Mouse (Mus musculus) right cerebral cortex, postnatal 14 days (tissue): ENCODE data around the gene Hfe.
"Not testable (repeated sequence)": the region's sequence is repeated elsewhere in the genome, so short reads cannot be mapped to it uniquely, and the experiment has no call there.

Source experiments
- DNase-seq: peaks from one replicate; pipeline ENCODE4 v3.0.0; 2022

Hfe gene

DNA sequence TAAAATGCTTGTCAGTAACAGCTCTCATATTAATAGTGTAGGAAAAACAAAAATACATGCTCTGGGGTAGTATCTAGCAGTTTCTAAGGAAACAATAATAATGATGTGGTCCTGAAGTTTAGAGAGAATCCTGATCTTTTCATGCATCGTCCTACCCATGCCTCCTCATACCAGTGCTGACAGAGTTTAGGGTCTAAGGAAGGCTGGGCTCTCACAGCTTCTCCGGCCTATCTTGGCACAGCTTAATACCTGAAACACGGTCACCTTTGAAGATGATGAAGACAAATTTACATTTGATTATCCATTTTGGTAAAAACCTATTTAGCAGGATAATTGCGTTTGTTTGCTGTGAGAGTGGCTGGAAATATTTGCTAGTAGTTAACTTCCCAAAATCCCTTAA, 33.3 kb upstream of the Hfe start:
- DNase-seq: no peak

GRCm38 (mm10) chr13:23743215-23743614, 32.6 kb upstream of the Hfe start:
- no peak for DNase-seq

- DNase-seq: no peak
Observed at GRCm38 (mm10) chr13:23742007-23742406, 31.4 kb upstream of the Hfe start.

DNA sequence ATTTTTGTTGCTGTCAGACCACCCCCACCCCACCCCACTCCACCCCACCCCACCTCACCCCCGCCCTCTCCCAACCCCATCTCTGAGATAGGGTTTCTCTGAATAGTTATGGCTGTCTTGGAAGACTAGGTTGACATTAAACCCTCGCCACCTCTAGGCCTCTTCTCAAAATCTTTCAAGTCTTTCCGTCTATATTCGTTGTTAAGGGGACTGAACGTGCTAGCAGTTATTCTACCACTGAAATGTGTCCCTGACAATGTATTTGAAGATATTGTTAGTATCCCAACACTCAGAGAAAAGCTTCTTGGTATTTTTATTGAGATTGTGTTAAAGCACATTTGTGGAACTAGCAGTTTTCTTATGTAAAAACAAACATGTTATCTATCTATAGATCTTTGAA, 30.3 kb upstream of the Hfe start:
- no peak for DNase-seq

DNA sequence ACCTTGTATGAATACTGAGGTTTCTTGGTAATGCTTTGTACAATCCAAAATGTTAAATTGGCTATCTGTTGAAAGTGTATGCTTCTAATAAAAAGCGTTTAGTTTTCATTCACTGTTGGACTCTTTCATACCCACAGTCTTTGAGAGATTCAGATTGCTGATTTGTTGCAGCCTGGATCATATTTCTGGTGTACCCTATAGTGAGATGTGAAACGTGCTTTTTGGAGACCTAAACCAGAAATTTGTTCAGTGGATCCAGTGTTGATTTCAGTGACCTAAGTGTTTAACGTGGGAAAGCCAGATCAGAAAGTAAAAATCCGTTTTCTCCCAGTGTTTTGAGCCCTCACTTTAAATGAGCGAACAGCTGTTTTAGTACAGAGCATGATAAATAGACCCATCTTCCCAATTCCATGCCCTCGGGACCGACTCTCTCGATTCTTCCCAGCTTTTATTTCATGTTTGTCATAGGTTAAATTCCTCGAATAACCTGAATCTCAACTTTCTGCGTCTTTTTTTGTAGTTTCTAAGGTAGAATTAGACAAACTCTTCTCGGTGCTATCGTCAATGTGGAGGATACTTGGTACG, 29.7 kb upstream of the Hfe start:
- DNase-seq: no peak

DNA sequence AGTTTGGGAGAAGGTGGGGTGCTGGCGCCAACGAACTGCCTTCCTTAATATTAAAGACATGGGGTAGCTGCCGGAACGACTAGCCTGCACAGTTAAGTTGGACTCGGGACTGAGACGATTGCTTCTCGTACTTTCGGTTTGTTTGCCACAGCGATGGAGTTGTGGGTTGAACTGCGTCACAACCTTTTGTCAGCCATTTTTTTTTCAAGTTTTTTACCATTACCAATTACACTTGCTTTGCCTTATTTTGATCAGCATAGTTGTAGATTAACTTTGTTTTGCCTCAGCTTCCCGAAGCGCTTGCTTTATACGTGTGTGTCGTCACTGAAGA, 29.2 kb upstream of the Hfe start:
- DNase-seq: no peak

DNA sequence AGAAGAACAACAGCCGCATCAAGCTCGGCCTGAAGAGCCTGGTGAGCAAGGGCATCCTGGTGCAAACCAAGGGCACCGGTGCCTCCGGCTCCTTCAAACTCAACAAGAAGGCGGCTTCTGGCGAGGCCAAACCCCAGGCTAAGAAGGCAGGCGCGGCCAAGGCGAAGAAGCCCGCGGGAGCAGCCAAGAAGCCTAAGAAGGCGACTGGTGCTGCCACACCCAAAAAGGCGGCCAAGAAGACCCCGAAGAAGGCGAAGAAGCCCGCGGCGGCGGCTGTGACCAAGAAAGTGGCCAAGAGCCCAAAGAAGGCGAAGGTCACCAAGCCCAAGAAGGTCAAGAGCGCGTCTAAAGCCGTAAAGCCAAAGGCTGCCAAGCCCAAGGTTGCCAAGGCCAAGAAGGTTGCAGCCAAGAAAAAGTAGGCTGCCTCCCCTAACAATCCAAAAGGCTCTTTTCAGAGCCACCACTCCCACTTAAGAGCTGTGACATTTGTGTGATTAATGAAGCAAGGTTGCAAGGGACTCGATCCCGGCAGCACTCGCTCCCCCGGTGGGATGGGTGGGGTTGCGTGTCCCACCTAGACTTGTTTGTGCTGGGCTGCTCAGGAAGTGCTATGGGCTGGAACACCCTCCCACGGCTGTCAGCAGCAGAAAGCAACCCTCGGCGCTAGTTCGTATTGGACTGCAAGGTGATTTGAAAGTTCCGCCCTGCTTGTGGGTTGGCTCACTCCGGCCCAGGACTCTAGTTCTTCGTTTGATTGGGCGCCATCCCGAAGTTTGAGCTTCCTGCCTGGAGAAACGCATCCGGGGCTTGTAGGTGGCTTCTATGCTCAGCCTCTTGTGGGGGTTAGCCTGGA, 28.6 kb upstream of the Hfe start:
- peak; percentile 87 for DNase-seq

DNA sequence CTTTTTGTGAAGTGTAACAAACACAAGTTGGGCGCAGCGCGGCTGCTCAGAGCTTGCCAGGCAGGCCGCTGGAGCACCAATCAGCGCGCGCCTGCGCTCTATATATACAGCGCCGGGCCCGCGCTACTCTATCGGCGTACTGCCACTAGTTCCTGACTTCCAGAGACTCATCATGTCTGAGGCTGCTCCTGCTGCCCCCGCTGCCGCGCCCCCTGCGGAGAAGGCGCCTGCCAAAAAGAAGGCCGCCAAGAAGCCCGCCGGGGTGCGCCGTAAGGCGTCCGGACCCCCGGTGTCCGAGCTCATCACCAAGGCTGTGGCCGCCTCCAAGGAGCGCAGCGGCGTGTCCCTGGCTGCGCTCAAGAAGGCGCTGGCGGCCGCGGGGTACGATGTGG, 28.0 kb upstream of the Hfe start, which contains the start of gene Hist1h1c:
Gene Hist1h1c, plus strand, starts transcription at position 132 of the 392 bp plus-strand sequence.
- DNase-seq: peak; percentile 86

DNA sequence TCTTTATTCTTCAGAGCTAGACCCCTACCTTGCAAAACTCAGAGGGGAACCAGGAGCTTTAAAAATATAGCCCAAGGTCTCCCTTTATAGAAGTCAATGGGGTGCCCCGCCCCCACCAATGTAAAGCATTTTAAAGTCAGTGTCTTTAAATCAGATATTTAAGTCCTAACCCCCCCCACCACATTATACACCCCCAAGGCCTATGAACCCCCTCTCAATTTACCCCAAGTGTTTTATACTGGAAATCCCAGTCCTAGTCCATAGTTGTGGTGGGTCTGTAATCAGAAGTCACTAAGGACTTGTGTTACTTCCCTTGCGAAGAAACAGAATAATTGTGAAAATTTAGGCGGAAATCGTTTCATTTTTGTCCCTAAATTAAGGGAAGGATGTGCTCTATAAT, 27.4 kb upstream of the Hfe start:
- DNase-seq: no peak

DNA sequence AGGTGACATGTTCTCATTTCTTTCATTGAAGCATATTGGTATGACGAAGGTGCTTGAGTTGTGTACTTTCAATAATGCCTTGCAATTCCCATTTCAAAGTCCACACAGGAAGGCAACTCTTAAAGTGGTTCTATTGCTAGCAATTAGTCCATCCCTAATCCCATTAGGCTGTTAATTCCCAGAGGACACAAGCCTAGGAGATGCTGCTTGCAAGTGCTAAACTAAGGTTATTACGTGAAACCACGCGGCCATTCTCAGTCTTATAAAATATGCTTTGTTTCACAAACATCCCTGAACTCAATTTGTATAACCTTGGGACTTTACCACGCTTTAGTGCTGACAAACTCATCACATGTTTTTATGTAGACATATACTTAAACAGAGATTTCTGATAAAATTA, 26.4 kb upstream of the Hfe start:
- no peak for DNase-seq

- DNase-seq: no peak
Observed at GRCm38 (mm10) chr13:23732156-23732804, 21.6 kb upstream of the Hfe start.

- no peak for DNase-seq
Observed at GRCm38 (mm10) chr13:23730479-23730878, 19.8 kb upstream of the Hfe start.

DNA sequence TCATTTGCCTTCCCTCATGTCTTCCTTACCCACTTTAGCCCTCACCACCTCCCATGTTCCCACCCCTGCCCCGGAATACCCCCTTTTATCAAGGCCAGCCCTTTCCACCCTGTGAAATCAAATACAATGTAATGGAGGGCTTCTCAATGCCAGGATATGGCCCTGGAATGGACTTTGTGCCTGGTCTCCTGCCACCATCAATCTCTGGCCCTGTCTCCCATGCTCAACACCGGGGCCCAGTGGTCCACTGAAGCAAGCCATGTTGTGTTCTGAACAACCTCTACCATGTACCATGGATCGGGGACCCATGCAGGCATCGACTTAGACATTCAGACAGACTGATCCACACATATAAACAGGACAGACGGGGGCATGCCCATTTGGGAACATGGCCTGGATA, 19.1 kb upstream of the Hfe start:
- DNase-seq: no peak

- DNase-seq: no peak
Observed at GRCm38 (mm10) chr13:23729192-23729525, 18.5 kb upstream of the Hfe start.

DNA sequence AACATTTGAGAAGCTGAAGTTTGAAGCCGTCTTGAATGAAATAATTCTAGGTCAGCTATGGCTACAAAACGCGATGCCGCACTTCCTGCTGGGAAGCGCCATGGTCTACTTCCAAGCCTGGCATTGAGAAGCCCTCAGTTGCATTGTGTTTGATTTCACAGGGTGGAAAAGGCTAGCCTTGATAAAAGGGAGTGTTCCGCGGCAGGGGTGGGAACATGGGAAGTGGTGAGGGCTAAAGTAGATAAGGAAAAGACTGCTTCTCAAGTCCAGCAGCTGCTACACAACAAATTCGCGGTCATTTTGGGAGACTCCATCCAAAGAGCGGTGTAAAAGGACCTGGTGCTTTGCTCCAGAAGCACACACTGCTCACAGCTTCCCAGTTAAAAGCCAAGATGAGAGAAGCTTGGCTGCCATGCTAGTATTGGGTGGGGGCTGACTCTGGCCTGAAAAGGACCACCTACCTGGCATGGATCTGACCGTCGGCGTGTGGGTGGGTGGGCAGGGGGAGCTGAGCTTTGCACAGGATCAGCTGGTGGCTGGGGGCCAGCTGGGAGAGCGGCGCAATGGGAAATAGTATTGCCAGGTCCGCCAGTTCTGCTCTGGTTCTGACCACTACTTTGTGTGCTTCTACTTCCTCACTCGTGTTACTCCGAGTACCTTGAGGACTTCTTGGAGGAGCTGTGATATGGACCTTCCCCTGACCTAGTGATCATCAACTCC, 18.0 kb upstream of the Hfe start:
- DNase-seq: no peak

GRCm38 (mm10) chr13:23725213-23725612, 14.6 kb upstream of the Hfe start:
- DNase-seq: no peak

DNA sequence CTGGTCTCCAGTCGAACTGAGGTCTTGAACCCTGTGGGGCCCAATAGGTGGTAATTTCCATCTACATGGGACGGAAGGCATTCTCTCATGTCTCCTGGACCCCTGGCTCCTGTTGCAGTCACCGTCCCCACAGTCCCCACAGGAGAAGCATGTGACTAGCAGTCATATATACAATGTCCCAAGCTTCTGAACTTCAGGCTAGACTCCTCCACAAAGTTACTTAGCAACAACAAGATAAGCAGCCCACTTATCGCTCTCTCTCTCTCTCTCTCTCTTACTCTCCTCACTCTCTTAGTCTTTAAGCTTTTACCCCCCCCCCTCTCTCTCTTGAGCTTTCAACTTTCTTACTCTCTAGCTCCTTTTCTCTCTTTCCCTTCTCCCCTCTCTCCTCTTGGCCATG, 13.6 kb upstream of the Hfe start:
- no peak for DNase-seq

DNA sequence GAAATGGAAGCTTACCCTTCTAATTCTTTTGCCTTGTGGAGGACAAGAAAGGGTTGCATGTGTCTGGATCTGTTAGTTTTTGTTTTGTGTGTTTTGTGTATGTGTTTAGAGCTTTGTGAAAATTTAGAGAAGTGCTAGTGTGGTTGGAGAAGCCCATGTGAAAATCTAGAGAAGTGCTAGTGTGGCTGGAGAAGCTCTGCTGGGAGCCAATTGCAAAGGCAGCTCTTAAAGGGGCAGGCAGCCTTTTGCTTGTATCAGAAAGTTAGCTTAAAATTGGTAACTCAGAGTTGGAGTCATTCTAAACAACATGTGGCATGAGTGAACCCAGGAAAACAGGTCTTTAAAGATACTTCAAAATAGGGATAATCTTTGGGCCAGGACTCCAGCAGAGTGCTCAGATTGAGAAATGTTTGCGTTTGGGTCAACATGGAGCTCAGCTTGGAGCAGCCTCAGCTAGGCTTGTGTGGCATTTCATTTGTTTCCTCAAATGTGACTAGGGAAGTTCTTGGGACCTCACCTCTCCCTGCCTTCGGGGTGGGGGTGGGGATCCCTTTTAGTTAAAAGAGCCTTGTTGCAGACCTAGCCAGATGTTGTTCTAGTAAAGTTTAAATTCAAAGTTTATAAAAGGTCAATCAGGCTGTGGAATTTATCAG, 7.1 kb upstream of the Hfe start:
- not testable (repeated sequence) for DNase-seq

GRCm38 (mm10) chr13:23717176-23717575, 6.5 kb upstream of the Hfe start:
- DNase-seq: no peak

DNA sequence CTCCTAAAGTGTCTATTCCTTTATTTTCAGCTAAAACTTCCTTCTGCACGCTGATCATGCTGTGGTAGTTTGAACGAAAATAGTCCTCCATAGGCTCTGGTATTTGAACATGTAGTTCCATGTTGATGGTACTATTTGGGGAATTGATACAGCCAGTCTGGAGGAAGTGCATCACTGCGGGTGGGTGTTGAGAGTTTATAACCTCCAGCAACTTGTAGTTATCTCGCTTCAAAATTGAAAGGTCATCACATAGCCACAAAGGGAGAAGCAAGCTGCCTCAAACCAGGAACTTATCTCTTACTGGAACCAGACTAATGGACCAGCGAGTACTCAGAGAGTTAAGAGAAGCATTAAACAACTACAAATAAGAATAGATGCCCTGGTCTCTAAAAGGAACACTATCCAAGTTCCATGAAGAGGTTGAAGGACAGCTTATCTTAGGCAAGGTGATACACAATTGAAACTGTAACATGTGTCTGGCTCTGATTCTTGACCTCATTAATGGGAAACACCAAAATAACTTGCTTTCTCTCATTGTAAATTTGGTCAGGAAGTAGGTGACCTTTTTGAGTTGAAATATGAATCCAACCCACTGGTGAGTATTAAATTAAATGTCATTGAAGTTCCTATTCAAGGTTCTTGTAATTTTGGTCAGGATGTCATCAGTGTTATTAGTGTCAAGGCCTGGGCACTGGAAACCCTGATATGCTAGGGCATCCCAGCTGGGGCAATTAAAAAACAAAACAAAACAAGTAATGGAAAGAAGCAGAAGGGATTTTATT, 5.8 kb upstream of the Hfe start:
- no peak for DNase-seq

DNA sequence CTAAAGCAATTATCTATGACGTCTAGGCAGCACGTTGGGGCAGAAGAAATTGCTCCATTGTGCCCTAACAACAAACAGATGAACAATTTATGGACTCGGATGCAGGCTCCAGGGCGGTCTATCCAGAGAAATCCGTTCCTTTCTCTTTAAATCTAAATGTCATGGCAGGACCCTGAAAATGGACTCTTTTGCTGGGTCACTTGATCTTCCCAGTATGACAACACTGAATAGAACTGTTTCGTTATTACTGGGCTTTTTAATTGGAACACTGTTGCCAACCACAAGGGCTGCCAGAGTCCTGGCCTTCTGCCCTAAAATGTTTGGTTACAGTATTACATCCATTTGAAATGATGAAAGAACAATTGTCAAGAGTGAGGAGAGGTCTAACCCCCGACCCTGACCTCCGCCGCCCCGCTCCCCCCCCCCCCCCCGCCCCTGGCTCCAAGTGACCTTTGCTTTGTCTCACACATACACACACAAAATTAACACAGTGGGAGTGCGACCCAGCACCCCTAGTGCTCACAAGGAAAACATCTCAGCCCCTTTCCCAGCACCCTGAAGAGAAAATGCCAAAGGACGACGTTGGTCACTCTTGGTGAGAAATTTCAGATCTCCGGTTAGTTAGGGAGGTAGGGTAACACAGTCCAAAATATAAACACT, 810 bp downstream of the Hfe start:
- no peak for DNase-seq

DNA sequence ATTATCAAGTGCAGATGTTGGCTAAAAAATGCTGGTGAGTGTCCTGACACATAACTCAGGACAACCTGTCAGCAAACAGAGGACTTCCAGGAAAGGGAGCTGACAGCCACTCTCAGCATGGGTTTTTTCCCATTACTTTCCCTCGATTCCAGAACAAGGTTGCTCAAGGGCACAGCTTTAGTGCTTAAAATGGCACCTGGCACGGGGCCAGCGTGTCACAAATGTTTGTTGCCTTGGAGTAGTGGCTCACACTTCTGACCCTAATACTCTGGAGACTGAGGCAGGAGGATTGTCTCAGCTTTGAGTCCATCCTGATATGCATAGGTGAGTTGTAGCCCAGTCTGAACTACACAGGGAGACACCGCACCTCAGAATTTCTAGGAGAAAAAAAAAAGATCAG, 2.0 kb downstream of the Hfe start:
- no peak for DNase-seq
